22 mouse cellular contexts compared by ENCODE assay signal in genomic region chr9:120985009-120985408, GRCm38 (mm10). TPM values are rescaled to one million over a fixed set of nuclear protein-coding genes. Genes with fewer than 3 reads are reported as not detected.
DNase-seq lines count a peak whose midpoint lies in the region; ATAC-seq and TF ChIP-seq lines count a peak whose summit lies in the region.
"Had no signal": no experiment of that assay in that cellular context is flagged by ENCODE, and none has a peak within 500 bp of the region (broad histone marks: within the 10 kb centered on the region; RNA-seq: fewer than 3 reads in every experiment).

No protein-coding gene starts in this region.

- ATAC-seq in intestine, embryonic 15.5 days = peak; percentile 73
- peak; percentile 25 for ATAC-seq in stomach, postnatal 0 days (ENCODE audit: low FRiP score, low TSS enrichment)
- ATAC-seq: activated CD4-positive, CD25-positive, alpha-beta regulatory T cell, adult 4 months; forebrain, embryonic 14.5 days; Patski had no signal

- DNase-seq in kidney, adult 8-10 months = peak; percentile 47 to 60
- DNase-seq in kidney, postnatal 10 days = no peak
- DNase-seq in embryonic facial prominence, embryonic 10.5 days (ENCODE audit: low spot score) = no peak
- DNase-seq in stomach, postnatal 0 days (ENCODE audit: low spot score) = no peak
- no peak for DNase-seq in left cerebral cortex, adult 11 months (ENCODE audit: low spot score)
- no peak for DNase-seq in right cerebral cortex, postnatal 25 days
- DNase-seq: adrenal gland, postnatal 25 days; cerebellum, adult 18-20 months; cerebellum, adult 9-11 months; cerebellum, postnatal 36 days; gastrocnemius, adult 2 months; gastrocnemius, postnatal 25 days had no signal

- H3K27me3 ChIP-seq in embryonic facial prominence, embryonic 10.5 days (replicated peaks; ENCODE audit: low read depth, poor library complexity, severe bottlenecking) = no peaks in the 10 kb centered on the region
- H3K27me3 ChIP-seq in intestine, embryonic 15.5 days (replicated peaks) = no peaks in the 10 kb centered on the region
- no peaks in the 10 kb centered on the region for H3K27me3 ChIP-seq in stomach, postnatal 0 days (ENCODE audit: control insufficient read depth, insufficient read depth, low read length)
- H3K27me3 ChIP-seq: CH12.LX; embryonic facial prominence, embryonic 15.5 days; heart, embryonic 12.5 days; Patski had no signal

- H3K36me3 ChIP-seq in embryonic facial prominence, embryonic 10.5 days (replicated peaks) = 0 out of 2 replicates have a peak, but pooled peaks cover 11% of the 10 kb centered on the region
- no peaks in the 10 kb centered on the region for H3K36me3 ChIP-seq in intestine, embryonic 15.5 days
- H3K36me3 ChIP-seq in stomach, postnatal 0 days (ENCODE audit: control insufficient read depth, insufficient read depth, low read length) = no peaks in the 10 kb centered on the region
- H3K36me3 ChIP-seq: embryonic facial prominence, embryonic 15.5 days; heart, embryonic 12.5 days had no signal

- TF ChIP-seq CTCF in stomach, postnatal 0 days (IDR thresholded peaks at IDR 0.05; ENCODE audit: low read depth) = no peak

- peaks cover 73% of the 10 kb centered on the region for H3K4me1 ChIP-seq in embryonic facial prominence, embryonic 10.5 days
- peaks cover 24% of the 10 kb centered on the region; the same call in 1 of the 2 replicates for H3K4me1 ChIP-seq in intestine, embryonic 15.5 days (replicated peaks)
- H3K4me1 ChIP-seq in stomach, postnatal 0 days (replicated peaks; ENCODE audit: control insufficient read depth, insufficient read depth) = 0 out of 2 replicates have a peak, but pooled peaks cover 12% of the 10 kb centered on the region

- H3K9ac ChIP-seq in intestine, embryonic 15.5 days = no peak overlapping the region
- no peak overlapping the region for H3K9ac ChIP-seq in stomach, postnatal 0 days (ENCODE audit: low read length)
- H3K9ac ChIP-seq: embryonic facial prominence, embryonic 15.5 days; heart, embryonic 12.5 days had no signal

- no peaks in the 10 kb centered on the region for H3K9me3 ChIP-seq in embryonic facial prominence, embryonic 10.5 days
- H3K9me3 ChIP-seq in intestine, embryonic 15.5 days = no peaks in the 10 kb centered on the region
- H3K9me3 ChIP-seq in stomach, postnatal 0 days (ENCODE audit: control insufficient read depth, low read length) = no peaks in the 10 kb centered on the region
- H3K9me3 ChIP-seq: embryonic facial prominence, embryonic 15.5 days; forebrain, embryonic 10.5 days; heart, embryonic 12.5 days; hindbrain, embryonic 10.5 days had no signal

- TF ChIP-seq EP300 in stomach, postnatal 0 days (optimal IDR thresholded peaks at IDR 0.05) = no peak

- WGBS in embryonic facial prominence, embryonic 10.5 days = 95% methylated on average over 5 of the region's 5 CpGs
- 81% methylated on average over 5 of the region's 5 CpGs for WGBS in intestine, embryonic 15.5 days
- WGBS in stomach, postnatal 0 days = 90% methylated on average over 5 of the region's 5 CpGs

- no peak overlapping the region for H3K4me2 ChIP-seq in intestine, embryonic 15.5 days (replicated peaks)
- H3K4me2 ChIP-seq in stomach, postnatal 0 days (replicated peaks; ENCODE audit: low read depth) = no peak overlapping the region
- H3K4me2 ChIP-seq: embryonic facial prominence, embryonic 15.5 days; heart, embryonic 12.5 days had no signal

- H3K4me3 ChIP-seq in embryonic facial prominence, embryonic 10.5 days = no peak overlapping the region
- H3K4me3 ChIP-seq in intestine, embryonic 15.5 days (replicated peaks) = no peak overlapping the region
- H3K4me3 ChIP-seq in stomach, postnatal 0 days (ENCODE audit: low read depth, low read length) = no peak overlapping the region
- H3K4me3 ChIP-seq: embryonic facial prominence, embryonic 15.5 days; erythroblast, embryonic 14.5 days; forebrain, embryonic 10.5 days; gastrocnemius, adult 2 months; heart, embryonic 12.5 days; hindbrain, embryonic 10.5 days had no signal

- peak overlapping the region; percentile 25; the same call in 1 of the 2 replicates for H3K27ac ChIP-seq in embryonic facial prominence, embryonic 10.5 days (replicated peaks)
- peak overlapping the region; percentile 37 for H3K27ac ChIP-seq in intestine, embryonic 15.5 days
- no peak overlapping the region for H3K27ac ChIP-seq in stomach, postnatal 0 days (replicated peaks)
- H3K27ac ChIP-seq: embryonic facial prominence, embryonic 15.5 days; forebrain, embryonic 10.5 days; gastrocnemius, adult 2 months; hindbrain, embryonic 10.5 days had no signal

RNA-seq across cellular contexts. Expression of gene Ctnnb1, which starts 56.0 kb away (rescaled TPM):
- polyA plus RNA-seq in embryonic facial prominence, embryonic 10.5 days (2016; fragmentation: Nextera tagmentation; extraction: Ambion mirVana) = 584 and 637 TPM in 2 replicates
- polyA plus RNA-seq in intestine, embryonic 15.5 days (2015; fragmentation: Nextera tagmentation; extraction: Ambion mirVana) = 474 and 475 TPM in 2 replicates
- polyA plus RNA-seq in stomach, postnatal 0 days (2015; fragmentation: Nextera tagmentation; extraction: Ambion mirVana) = 220 and 244 TPM in 2 replicates

Comparison
In these comparisons a context has a peak if more than half of its experiments do, and no peak if none do; other contexts are left out.
1. DNase-seq: peak in kidney, adult 8-10 months (2 of 2); none in kidney, postnatal 10 days (single experiment), embryonic facial prominence, embryonic 10.5 days (single experiment), stomach, postnatal 0 days (single experiment), left cerebral cortex, adult 11 months (single experiment) and right cerebral cortex, postnatal 25 days (single experiment).